ENCODE assay signal across 12 mouse cellular contexts in genomic region chr8:87517132-87517531, GRCm38 (mm10).
"Had no signal": no experiment of that assay in that cellular context is flagged by ENCODE, and none has a peak within 500 bp of the region (broad histone marks: within the 10 kb centered on the region; RNA-seq: fewer than 3 reads in every experiment).

No protein-coding gene starts in this region.

- DNase-seq: retina, postnatal 1 day; right cerebral cortex, adult 18-20 months; right cerebral cortex, postnatal 14 days; right cerebral cortex, postnatal 25 days; right cerebral cortex, postnatal 4 days; spleen, adult 18-20 months; thymus, adult 18-20 months; thymus, adult 2 months; thymus, postnatal 14 days; thymus, postnatal 25 days; thymus, postnatal 36 days; thymus, postnatal 4 days had no signal
